Mouse (Mus musculus) bone marrow macrophage, adult 2 months (primary cell): ENCODE measurements around the gene Tgif2lx1. TPM values are rescaled to one million over a fixed set of nuclear protein-coding genes. Genes with fewer than 3 reads are reported as not detected.
"Not testable (repeated sequence)": the region's sequence is repeated elsewhere in the genome, so short reads cannot be mapped to it uniquely, and the experiment has no call there.

Experiments used
- H3K27ac ChIP-seq: 2 replicates; pipeline ENCODE4 v1.5.1; 2012; ENCODE audit warnings: low read depth, low read length; ENCODE audit not compliant: insufficient read depth
- H3K4me1 ChIP-seq: 2 replicates; pipeline ENCODE4 v1.6.1; 2012; ENCODE audit warnings: low read length; ENCODE audit not compliant: control insufficient read depth, insufficient read depth
- H3K4me3 ChIP-seq: 2 replicates; pipeline ENCODE4 v1.5.1; 2012; ENCODE audit warnings: mild to moderate bottlenecking, low read length, moderate library complexity; ENCODE audit not compliant: insufficient read depth
- polyA plus RNA-seq: library from polyadenylated mRNA; stranded (reverse); fragments of >200 nt; gene quantifications from 2 replicates; pipeline ENCODE4 v1.2.4, GENCODE M21; 2012; ENCODE audit not compliant: missing spikeins, insufficient read depth, insufficient read length

Gene Tgif2lx1
- polyA plus RNA-seq = not detected in 2 replicates

DNA sequence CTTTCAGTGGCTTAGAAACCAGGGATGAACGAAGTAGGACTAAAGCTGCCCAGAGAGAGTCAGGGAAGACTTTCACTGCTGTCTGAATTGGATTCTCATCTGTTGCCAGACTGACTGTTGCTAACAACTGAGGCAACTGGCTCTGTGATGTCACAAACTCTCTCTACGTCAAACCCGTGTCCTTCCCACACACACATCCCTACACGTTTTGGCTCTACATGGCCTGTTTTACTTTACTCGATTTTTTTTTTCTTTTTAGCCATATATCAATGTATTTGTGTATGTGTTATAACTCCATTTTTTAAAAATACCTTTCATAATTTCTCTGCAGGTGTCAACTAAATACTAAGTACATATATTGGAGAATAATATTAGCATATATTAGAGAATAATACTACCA, at the start of gene Tgif2lx1:
Gene Tgif2lx1 (minus strand): TSS at position 101 of the 400 bp plus-strand sequence.
- H3K4me3 ChIP-seq, H3K27ac ChIP-seq, H3K4me1 ChIP-seq: not testable (repeated sequence)

Other genes starting within 250 kb of the Tgif2lx1 start
- not detected in 2 replicates for gene Tgif2lx2, start 53.5 kb downstream of the Tgif2lx1 start, polyA plus RNA-seq